Mouse (Mus musculus) brown adipose tissue, adult 24 weeks (tissue): ENCODE measurements at regions not wholly inside any gene's neighbourhood (a gene's known extent, or its start where the extent isn't known, plus 50 kb on each side); places are given as distances from the start of the nearest gene placed in this dataset.

ENCODE experiments used
- H3K27ac ChIP-seq: fragments of 200-500 bp; replicated peaks from 2 replicates; pipeline ENCODE4 v1.5.1; 2012; ENCODE audit warnings: low read depth, mild to moderate bottlenecking, low read length
- H3K4me1 ChIP-seq: fragments of 200-500 bp; 2 replicates; pipeline ENCODE4 v1.6.1; 2012; ENCODE audit warnings: low read length, mixed read lengths; ENCODE audit not compliant: control insufficient read depth, insufficient read depth, insufficient read length
- H3K4me3 ChIP-seq: fragments of 200-500 bp; 2 replicates; pipeline ENCODE4 v1.5.1; 2012; ENCODE audit warnings: low read depth, mild to moderate bottlenecking, low read length, moderate library complexity; ENCODE audit not compliant: insufficient read depth

DNA sequence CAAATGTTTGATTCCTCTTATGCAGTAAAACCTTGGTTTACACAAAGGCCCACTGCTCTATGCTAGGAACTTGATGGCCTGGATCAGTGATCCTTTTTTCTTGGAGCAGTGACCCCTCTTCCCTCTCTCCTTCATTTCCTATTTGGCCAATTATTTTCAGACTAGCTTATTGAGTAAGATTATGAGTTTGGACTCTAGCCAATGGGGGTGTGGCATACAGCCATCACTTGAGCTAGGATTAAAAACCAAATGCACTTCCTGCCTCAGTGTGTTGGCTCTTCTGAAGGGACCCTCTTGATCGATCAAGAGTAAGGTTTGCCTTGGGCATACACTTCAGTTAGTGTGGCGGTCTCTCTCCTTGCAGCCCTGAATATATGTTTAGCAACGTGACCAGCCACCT, 1172.6 kb upstream of the Gulo start:
- Histone ChIP-seq H3K4me1 (no peaks in the 10 kb centered on the region), H3K27ac (no peak overlapping the region)

DNA sequence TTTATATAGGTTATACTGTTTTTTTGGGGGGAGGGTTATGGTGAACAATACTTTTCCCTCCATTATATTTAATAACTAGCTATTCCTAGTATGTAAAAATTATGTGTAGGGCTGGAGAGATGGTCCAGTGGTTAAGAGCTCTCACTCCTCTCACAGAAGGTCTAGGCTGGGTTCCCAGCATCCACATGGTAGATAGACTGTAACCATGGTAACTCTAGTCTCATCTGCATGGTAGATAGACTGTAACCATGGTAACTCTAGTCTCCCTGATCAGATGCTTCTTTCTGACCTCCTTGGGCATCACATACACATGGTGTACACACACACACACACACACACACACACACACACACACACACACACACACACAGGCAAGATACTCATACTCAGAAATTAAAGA, 1170.5 kb upstream of the Gulo start:
- H3K27ac ChIP-seq, result no peak overlapping the region
- no peak overlapping the region for H3K4me3 ChIP-seq
- no peaks in the 10 kb centered on the region for H3K4me1 ChIP-seq

More for the DNA sequence above, 1172.6 kb upstream of the Gulo start:
- no peak overlapping the region for H3K4me3 ChIP-seq

DNA sequence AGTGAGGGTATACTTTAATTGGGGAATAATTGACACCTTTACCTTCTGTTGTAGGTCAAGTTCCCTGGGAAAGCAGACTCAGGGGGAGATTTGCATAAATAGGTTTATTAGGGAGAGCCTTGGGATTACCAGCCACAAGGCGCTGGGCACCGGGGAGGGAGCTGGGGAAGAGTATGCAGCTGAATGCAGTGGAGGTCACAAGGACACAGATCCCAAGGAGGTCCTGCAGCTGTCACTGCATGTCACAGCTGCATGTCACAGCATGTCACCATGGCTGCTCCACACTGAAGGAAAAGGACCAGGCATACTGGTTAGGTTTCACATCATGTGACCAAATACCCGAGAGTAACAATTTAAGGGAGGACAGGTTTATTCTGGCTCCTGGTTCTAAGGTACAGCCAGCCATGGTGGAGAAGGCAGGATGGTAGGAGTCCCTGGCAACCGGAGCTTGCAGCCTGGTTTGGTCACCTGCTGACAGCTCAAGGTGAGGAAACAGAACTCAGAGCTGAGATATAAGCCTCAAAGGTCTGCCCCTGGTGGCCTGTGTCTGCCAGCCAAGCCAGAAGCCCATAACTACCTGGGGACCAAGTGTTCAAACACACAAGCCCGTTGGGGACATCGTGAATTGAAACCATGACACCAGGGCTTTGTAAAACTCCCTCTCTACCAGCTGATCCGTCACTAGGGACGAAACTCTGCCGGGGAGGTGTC, 1169.5 kb upstream of the Gulo start:
- Histone ChIP-seq H3K4me1 (no peaks in the 10 kb centered on the region), H3K27ac (no peak overlapping the region), H3K4me3 (no peak overlapping the region)

DNA sequence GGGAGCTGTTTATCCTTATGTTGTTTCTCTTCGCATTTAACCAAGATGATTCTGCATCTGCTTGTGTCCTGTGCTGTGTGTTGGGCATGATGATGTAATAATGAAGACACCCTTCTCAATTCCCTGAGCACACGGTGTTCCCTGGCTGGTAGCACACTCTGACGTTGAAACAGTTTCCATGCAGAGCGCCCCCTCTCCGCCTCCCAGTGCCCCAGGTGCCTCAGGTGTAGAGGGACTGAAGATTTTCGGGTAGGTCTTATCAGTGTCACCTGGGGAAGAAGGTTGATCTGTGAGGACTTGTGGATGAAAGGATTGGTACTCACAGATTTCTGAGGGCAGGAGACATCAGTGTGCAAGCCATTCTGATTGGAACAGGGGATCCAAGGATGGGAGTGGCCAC, 1167.7 kb upstream of the Gulo start:
- Histone ChIP-seq H3K4me1 (no peaks in the 10 kb centered on the region), H3K4me3 (no peak overlapping the region), H3K27ac (no peak overlapping the region)

DNA sequence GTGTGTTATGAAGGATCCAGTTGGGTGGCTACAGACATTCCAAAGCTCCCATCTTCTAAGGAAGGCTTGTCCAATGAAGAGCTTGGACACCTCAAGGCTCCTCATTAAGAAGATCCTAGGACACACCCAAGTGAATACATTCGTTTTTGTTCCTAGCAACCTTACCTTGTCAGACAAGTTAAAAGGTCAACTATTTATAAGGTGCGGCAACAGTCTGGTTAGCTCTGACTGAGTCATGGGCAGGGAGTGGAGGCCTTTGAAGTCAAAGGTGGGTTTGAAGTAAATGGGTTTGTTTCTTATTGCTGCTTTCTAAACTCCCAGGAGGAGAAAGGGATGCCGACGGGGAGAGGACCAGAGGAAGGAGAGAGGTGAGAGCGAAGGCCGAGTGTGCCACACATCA, 1167.1 kb upstream of the Gulo start:
- no peak overlapping the region for H3K4me3 ChIP-seq
- no peak overlapping the region for H3K27ac ChIP-seq
- H3K4me1 ChIP-seq, result no peaks in the 10 kb centered on the region

DNA sequence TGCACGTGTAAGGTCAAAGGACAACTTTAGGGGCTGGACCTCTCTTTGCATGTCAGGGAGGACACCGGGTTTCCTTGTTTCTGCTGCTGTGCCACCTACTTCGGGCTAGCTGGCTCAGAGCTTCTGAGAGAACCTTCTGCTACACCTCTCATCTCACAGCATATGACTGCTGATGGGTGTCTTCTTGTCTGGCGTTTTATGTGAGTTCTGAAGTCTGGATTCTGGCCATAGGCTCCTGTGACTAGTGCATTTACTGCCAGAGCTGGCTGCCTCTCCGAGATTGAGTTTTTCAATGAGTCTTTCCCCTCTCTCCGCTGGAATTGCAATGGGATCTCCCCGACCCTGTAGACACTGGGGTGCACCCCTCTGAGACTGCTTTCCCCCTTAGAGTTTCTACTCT, 1165.9 kb upstream of the Gulo start:
- Histone ChIP-seq H3K4me1 (no peaks in the 10 kb centered on the region), H3K4me3 (no peak overlapping the region), H3K27ac (no peak overlapping the region)

DNA sequence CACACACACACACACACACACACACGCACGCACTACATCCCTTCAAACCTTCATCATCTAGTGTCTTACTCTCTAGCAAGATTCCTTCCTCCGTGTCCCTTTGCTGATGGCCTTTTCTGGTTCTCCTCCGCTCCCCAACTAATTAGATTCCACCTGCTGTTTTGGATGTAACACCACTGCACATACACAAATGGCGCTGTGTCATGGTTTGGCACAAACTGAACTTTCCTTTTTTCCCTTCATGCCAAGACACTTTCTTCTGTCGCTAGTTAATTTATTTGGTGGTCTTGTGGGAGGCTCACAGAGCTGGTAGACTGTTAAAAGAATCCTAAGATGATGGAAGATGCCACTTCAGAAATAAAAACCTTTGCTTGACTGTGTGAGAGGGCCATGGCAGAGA, 1161.8 kb upstream of the Gulo start:
- Histone ChIP-seq H3K4me1 (no peaks in the 10 kb centered on the region), H3K27ac (no peak overlapping the region), H3K4me3 (no peak overlapping the region)

DNA sequence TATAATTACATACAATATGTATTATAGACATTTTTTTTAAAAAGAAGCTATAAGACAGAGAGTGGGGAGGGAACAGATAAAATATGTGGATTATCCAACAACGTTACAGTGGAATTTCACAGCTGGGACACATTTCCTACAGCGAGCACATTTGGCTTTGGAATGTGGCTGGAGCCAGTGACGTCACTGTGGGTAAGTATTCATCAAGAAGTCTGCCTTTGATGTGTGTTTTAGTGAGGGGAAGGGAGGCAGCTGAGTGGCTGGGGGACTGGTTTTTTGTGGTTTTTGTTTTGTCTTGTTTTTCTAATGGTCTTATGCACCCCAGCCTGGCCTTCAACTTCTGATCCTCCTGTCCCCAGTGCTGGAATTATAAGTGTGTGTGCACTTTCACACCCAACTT, 1161.2 kb upstream of the Gulo start:
- H3K27ac ChIP-seq, result no peak overlapping the region
- no peak overlapping the region for H3K4me3 ChIP-seq
- H3K4me1 ChIP-seq, result no peaks in the 10 kb centered on the region

DNA sequence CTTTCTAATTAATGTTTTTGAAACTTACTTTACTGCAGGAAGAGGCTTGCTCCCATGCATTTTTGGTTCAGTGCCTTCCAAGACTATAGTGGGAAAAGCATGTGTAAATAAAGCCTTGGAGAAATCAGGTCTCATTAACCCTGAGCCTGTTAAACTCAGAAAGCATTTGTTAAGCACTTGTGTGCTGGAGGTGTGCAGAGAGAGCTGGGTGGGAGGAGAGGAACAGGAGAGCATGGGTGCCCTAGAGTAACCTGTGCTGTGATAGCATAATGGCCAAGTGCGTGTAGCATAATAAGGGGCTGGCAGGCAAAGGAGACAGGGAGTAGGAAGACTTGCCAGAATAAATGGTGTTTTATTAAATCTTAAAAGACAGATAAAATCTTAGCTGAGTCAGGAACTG, 1160.2 kb upstream of the Gulo start:
- no peaks in the 10 kb centered on the region for H3K4me1 ChIP-seq
- no peak overlapping the region for H3K27ac ChIP-seq
- no peak overlapping the region for H3K4me3 ChIP-seq

DNA sequence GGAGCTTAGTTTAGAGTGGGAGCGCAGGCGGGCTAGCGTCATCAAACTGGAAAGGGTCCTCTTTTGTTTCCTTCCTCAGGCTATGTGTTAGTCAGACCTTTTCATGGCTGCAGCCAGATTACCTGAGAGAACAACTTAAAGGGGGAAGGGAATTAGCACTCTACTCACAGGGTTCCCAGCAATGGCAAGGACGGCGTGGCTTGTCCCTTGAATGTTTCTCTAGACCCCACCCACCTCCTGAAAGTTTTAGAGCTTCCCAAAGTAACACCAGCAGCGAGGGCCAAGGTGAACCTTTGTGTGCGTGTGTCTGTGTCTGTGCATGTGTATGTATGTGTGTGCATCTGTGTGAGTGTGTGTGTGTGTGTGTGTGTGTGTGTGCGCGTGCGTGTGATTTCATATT, 1151.0 kb upstream of the Gulo start:
- no peak overlapping the region for H3K4me3 ChIP-seq
- H3K4me1 ChIP-seq, result no peaks in the 10 kb centered on the region
- no peak overlapping the region for H3K27ac ChIP-seq

DNA sequence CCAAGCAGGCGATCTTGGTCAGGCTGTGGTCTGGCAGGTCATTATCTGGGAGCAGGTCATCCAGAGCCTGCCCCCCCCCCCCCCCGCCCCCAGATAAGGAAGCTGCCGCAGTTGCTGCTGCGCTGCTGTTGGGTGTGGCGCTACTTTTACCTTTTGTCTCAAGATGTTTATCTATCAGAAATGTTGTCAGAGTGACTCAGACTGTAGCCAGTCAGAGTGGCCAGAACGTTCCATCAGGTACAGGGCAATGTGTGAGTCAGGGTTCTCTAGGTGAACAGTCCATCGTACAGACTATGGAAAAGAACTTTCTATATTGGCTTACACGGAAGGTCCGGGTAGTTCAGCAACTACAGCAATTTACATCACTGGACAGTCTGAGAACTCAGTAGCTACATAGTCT, 1149.9 kb upstream of the Gulo start:
- H3K27ac ChIP-seq, result no peak overlapping the region
- H3K4me3 ChIP-seq, result no peak overlapping the region
- H3K4me1 ChIP-seq, result no peaks in the 10 kb centered on the region

DNA sequence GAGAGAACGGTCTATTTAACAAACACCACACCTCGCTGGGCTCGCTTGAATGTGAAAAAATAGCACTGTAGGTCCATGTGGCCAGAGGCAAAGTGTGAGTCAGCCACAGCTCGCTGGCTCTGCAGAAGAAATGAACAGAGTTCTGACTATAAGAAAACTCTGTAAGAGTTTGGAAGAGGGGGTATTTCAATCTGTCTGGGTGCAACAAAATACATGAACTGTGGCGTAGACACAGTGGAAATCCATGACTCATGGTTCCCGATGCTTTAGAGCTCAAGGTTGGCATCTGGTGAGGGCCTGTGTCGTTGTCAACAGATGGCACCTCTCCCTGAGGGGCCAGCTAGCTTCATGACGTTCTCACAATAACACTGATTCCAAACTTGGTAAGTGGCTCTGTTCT, 1147.4 kb upstream of the Gulo start:
- no peak overlapping the region for H3K4me3 ChIP-seq
- no peak overlapping the region for H3K27ac ChIP-seq
- H3K4me1 ChIP-seq, result no peaks in the 10 kb centered on the region

DNA sequence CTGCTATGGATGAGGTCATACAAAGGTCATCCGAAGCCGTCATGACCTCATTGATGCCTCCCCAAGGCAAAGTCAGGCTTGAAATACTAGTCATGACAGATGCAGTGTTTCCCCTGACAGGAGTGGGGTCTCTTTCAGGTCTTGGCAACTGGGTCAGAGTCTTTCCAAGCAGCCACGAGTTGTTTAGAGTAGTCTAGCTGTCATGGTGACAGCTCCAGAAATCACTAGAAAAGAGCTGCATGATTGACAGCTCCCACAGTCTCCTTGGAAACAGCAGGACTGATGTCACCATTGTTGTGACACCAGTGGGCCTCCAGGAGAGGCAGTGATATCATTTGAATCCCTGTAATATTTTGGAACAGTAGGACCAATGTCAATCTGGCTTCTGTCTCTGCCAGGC, 1144.6 kb upstream of the Gulo start:
- no peak overlapping the region for H3K27ac ChIP-seq
- H3K4me3 ChIP-seq, result no peak overlapping the region
- no peaks in the 10 kb centered on the region for H3K4me1 ChIP-seq

DNA sequence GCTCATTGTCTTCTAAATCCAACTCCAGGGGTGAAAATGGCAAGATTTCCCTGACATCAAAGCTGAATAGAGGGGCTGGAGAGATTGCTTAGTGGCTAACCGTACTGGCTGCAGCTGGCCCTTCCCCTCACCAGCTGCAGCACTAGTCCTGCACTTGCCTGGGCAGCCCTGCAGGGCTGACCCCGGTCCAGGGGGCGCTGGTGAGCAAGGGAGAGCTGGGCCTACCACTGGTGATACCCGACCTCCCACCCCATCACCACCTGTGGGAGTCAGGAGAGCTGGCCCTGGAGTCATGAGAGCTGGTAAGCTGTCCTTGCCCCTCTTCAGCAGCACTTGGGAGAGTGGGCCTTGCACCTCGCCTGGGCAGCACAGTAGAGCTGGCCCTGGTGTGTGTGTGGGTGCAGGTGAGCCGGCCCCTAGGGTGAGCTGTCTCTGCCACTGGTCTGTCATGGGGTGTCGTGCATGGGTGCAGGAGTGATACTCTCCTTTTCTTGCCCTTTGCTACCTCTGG, 1141.0 kb upstream of the Gulo start:
- Histone ChIP-seq H3K4me3 (no peak overlapping the region), H3K27ac (no peak overlapping the region), H3K4me1 (no peaks in the 10 kb centered on the region)

DNA sequence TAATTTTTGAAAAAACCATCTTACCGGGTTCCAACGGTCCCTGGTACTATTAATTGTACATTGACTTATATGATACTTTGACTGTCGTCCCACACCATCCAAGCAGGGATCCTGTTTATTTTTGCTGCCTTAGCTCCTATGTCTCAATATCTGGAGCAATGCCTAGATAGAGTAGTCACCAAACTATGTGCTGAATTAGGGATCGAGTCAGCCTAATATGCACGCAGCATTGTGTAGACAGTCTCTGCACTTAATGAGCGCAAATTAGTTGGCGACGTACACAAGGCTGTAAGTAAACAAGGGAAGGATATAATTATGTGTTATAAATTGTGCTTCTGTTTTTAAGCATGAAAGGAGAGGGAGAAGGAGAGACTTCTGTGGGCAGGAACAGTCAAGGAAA, 1140.1 kb upstream of the Gulo start:
- Histone ChIP-seq H3K27ac (no peak overlapping the region), H3K4me1 (peaks cover 6% of the 10 kb centered on the region; the same call in 1 of the 2 replicates), H3K4me3 (no peak overlapping the region)

DNA sequence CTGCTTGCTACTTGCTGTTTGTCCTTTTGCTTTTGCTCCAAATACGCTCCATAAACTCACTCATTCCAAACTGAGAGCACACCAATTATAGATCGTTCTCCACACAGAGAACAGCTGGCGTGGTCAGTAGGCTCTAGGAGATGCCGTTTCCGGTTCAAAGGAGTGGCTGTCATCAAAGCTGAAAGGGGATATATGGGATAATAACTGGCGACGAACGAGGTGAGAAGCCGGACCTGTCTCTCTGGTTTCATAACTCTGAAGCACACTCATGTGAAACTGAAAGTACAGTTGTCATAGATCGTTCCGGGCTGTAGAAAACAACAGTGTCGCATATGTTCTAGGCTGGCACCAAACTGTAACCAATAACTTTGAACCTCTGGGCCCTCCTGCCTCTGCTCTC, 1137.6 kb upstream of the Gulo start:
- no peak overlapping the region for H3K27ac ChIP-seq
- H3K4me1 ChIP-seq, result peaks cover 6% of the 10 kb centered on the region; the same call in 1 of the 2 replicates
- H3K4me3 ChIP-seq, result peak overlapping the region; percentile 30
